Mouse (Mus musculus): ENCODE measurements around the gene S1pr3.

S1pr3 gene

GRCm38 (mm10) chr13:51408519-51409001 is at the start of gene S1pr3:
TSS of gene S1pr3 (plus strand) at chr13:51408639.
- DNase-seq (ENCODE audit: low spot score in 2 of 2) = no peak

- no peak for DNase-seq (ENCODE audit: low spot score in 2 of 2)
Measured at GRCm38 (mm10) chr13:51360441-51360962, 47.9 kb upstream of the S1pr3 start.

GRCm38 (mm10) chr13:51363390-51363789 is 45.0 kb upstream of the S1pr3 start:
- DNase-seq (ENCODE audit: low spot score in 2 of 2) = no peak

GRCm38 (mm10) chr13:51363985-51364384 is 44.5 kb upstream of the S1pr3 start:
- no peak for DNase-seq (ENCODE audit: low spot score in 2 of 2)

- no peak for DNase-seq (ENCODE audit: low spot score in 2 of 2)
Measured at GRCm38 (mm10) chr13:51365191-51365590, 43.2 kb upstream of the S1pr3 start.

GRCm38 (mm10) chr13:51368346-51368745 is 40.1 kb upstream of the S1pr3 start:
- DNase-seq (ENCODE audit: low spot score in 2 of 2) = no peak

- no peak for DNase-seq (ENCODE audit: low spot score in 2 of 2)
Measured at GRCm38 (mm10) chr13:51369354-51369753, 39.1 kb upstream of the S1pr3 start.

GRCm38 (mm10) chr13:51373086-51373485 is 35.4 kb upstream of the S1pr3 start:
- DNase-seq (ENCODE audit: low spot score in 2 of 2) = no peak

GRCm38 (mm10) chr13:51374026-51374807 is 34.2 kb upstream of the S1pr3 start:
- DNase-seq (ENCODE audit: low spot score in 2 of 2) = peak in 1 of 2 experiments; percentile 32

GRCm38 (mm10) chr13:51378126-51378525 is 30.3 kb upstream of the S1pr3 start:
- DNase-seq (ENCODE audit: low spot score in 2 of 2) = no peak

GRCm38 (mm10) chr13:51379596-51379995 is 28.8 kb upstream of the S1pr3 start:
- no peak for DNase-seq (ENCODE audit: low spot score in 2 of 2)

GRCm38 (mm10) chr13:51381498-51381897 is 26.9 kb upstream of the S1pr3 start:
- no peak for DNase-seq (ENCODE audit: low spot score in 2 of 2)

- DNase-seq (ENCODE audit: low spot score in 2 of 2) = no peak
Measured at GRCm38 (mm10) chr13:51384899-51385298, 23.5 kb upstream of the S1pr3 start.

GRCm38 (mm10) chr13:51387908-51388307 is 20.5 kb upstream of the S1pr3 start:
- no peak for DNase-seq (ENCODE audit: low spot score in 2 of 2)

GRCm38 (mm10) chr13:51390398-51390797 is 18.0 kb upstream of the S1pr3 start:
- DNase-seq (ENCODE audit: low spot score in 2 of 2) = no peak

- DNase-seq (ENCODE audit: low spot score in 2 of 2) = no peak
Measured at GRCm38 (mm10) chr13:51391359-51391916, 17.0 kb upstream of the S1pr3 start.

GRCm38 (mm10) chr13:51392256-51392655 is 16.2 kb upstream of the S1pr3 start:
- no peak for DNase-seq (ENCODE audit: low spot score in 2 of 2)

GRCm38 (mm10) chr13:51397861-51398260 is 10.6 kb upstream of the S1pr3 start:
- no peak for DNase-seq (ENCODE audit: low spot score in 2 of 2)

- no peak for DNase-seq (ENCODE audit: low spot score in 2 of 2)
Measured at GRCm38 (mm10) chr13:51399562-51399961, 8.9 kb upstream of the S1pr3 start.

- DNase-seq (ENCODE audit: low spot score in 2 of 2) = peak in 1 of 2 experiments; percentile 37
Measured at GRCm38 (mm10) chr13:51400186-51400719, 8.2 kb upstream of the S1pr3 start.

- no peak for DNase-seq (ENCODE audit: low spot score in 2 of 2)
Measured at GRCm38 (mm10) chr13:51400736-51401501, 7.5 kb upstream of the S1pr3 start.

GRCm38 (mm10) chr13:51404566-51404965 is 3.9 kb upstream of the S1pr3 start:
- no peak for DNase-seq (ENCODE audit: low spot score in 2 of 2)

Measured in left cerebral cortex, adult 9 months (tissue).